Mouse (Mus musculus): ENCODE data around the gene Tns1. TPM values are rescaled to one million over a fixed set of nuclear protein-coding genes. Genes with fewer than 3 reads are reported as not detected.
A peak's percentile ranks its signal among the peaks of the same experiment; 100 is the strongest.

The Tns1 gene
- polyA plus RNA-seq, 1 experiment: 111 TPM

GRCm38 (mm10) chr1:74034211-74034610, 90.0 kb downstream of the Tns1 start:
- H3K27me3 ChIP-seq (ENCODE audit: control insufficient read depth, insufficient read depth, insufficient read length): no peaks in the 10 kb centered on the region
- peak overlapping the region; percentile 86 for H3K4me2 ChIP-seq (ENCODE audit: low read depth)
- TF ChIP-seq MYOD1 (IDR thresholded peaks at IDR 0.05; ENCODE audit: control insufficient read depth in 1 of 3, insufficient read length in 2 of 3, low read depth in 2 of 3): no peak
- no peak for TF ChIP-seq REST (IDR thresholded peaks at IDR 0.05; ENCODE audit: insufficient read depth, insufficient read length)
- no peak for TF ChIP-seq MYOG (IDR thresholded peaks at IDR 0.05; ENCODE audit: control insufficient read depth in 1 of 3, insufficient read depth in 1 of 3, insufficient read length in 2 of 3, low read depth in 2 of 3)
- no peak for TF ChIP-seq TCF12 (IDR thresholded peaks at IDR 0.05; ENCODE audit: insufficient read depth, poor library complexity, severe bottlenecking)
- no peak for TF ChIP-seq USF1 (IDR thresholded peaks at IDR 0.05; ENCODE audit: low read depth)
- TF ChIP-seq POLR2AphosphoS2 (IDR thresholded peaks at IDR 0.05; ENCODE audit: insufficient read length, low read depth): no peak
- no peak for TF ChIP-seq POLR2A (IDR thresholded peaks at IDR 0.05; ENCODE audit: insufficient read length, low read depth)
- TF ChIP-seq CEBPB (IDR thresholded peaks at IDR 0.05; ENCODE audit: insufficient read depth, poor library complexity, severe bottlenecking): no peak
- TF ChIP-seq MAX (IDR thresholded peaks at IDR 0.05; ENCODE audit: low read depth): no peak
- TF ChIP-seq E2F4 (IDR thresholded peaks at IDR 0.05; ENCODE audit: insufficient read depth): no peak
- TF ChIP-seq SRF (IDR thresholded peaks at IDR 0.05; ENCODE audit: control insufficient read depth, insufficient read length, low read depth): no peak
- peaks cover 76% of the 10 kb centered on the region for H3K79me2 ChIP-seq (ENCODE audit: control insufficient read depth, insufficient read depth)
- H3K4me3 ChIP-seq: no peak overlapping the region
- no peak overlapping the region for H3ac ChIP-seq (ENCODE audit: control insufficient read depth, insufficient read length)
- no peaks in the 10 kb centered on the region for H3K36me3 ChIP-seq (ENCODE audit: control insufficient read depth, insufficient read depth)

- H3K36me3 ChIP-seq (ENCODE audit: control insufficient read depth, insufficient read depth): no peaks in the 10 kb centered on the region
- no peak overlapping the region for H3ac ChIP-seq (ENCODE audit: control insufficient read depth, insufficient read length)
- no peak for TF ChIP-seq TCF3 (IDR thresholded peaks at IDR 0.05; ENCODE audit: insufficient read length, low read depth)
- peak in 1 of 3 experiments; percentile 57 for TF ChIP-seq MYOD1 (IDR thresholded peaks at IDR 0.05; ENCODE audit: control insufficient read depth in 1 of 3, insufficient read length in 2 of 3, low read depth in 2 of 3)
- peaks cover 76% of the 10 kb centered on the region for H3K79me2 ChIP-seq (ENCODE audit: control insufficient read depth, insufficient read depth)
- no peaks in the 10 kb centered on the region for H3K27me3 ChIP-seq (ENCODE audit: control insufficient read depth, insufficient read depth, insufficient read length)
- H3K4me2 ChIP-seq (ENCODE audit: low read depth): peak overlapping the region; percentile 86
- H3K4me3 ChIP-seq: no peak overlapping the region
Observed at GRCm38 (mm10) chr1:74033407-74033806, 90.8 kb downstream of the Tns1 start.

DNA sequence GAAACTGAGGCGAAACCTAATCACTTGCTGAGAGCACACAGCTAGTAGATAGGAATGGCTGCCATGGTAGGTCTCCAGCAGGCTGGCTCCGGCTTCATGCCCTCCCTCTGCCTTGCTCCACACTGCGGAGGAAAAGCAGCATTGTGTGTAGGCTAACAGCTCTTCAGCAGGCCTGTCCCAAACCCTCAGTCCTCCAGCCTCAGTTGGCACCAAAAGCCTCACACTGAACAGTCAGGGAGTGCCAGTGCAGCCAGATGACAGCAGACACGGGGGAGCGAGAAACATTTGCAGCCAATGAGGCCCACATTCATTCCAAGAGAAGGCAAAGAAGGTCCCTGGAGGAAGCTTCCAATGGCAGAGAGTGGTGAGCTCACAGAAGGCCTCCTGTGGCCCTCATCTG, 91.3 kb downstream of the Tns1 start:
- peaks cover 72% of the 10 kb centered on the region for H3K79me2 ChIP-seq (ENCODE audit: control insufficient read depth, insufficient read depth)
- no peak overlapping the region for H3ac ChIP-seq (ENCODE audit: control insufficient read depth, insufficient read length)
- no peaks in the 10 kb centered on the region for H3K27me3 ChIP-seq (ENCODE audit: control insufficient read depth, insufficient read depth, insufficient read length)
- H3K4me2 ChIP-seq (ENCODE audit: low read depth): peak overlapping the region; percentile 86
- H3K36me3 ChIP-seq (ENCODE audit: control insufficient read depth, insufficient read depth): no peaks in the 10 kb centered on the region
- no peak for TF ChIP-seq POLR2AphosphoS2 (IDR thresholded peaks at IDR 0.05; ENCODE audit: insufficient read length, low read depth)
- TF ChIP-seq TCF12 (IDR thresholded peaks at IDR 0.05; ENCODE audit: insufficient read depth, poor library complexity, severe bottlenecking): no peak
- TF ChIP-seq REST (IDR thresholded peaks at IDR 0.05; ENCODE audit: insufficient read depth, insufficient read length): no peak
- no peak for TF ChIP-seq TCF3 (IDR thresholded peaks at IDR 0.05; ENCODE audit: insufficient read length, low read depth)
- TF ChIP-seq POLR2A (IDR thresholded peaks at IDR 0.05; ENCODE audit: insufficient read length, low read depth): no peak
- TF ChIP-seq MAX (IDR thresholded peaks at IDR 0.05; ENCODE audit: low read depth): no peak
- no peak for TF ChIP-seq MYOD1 (IDR thresholded peaks at IDR 0.05; ENCODE audit: control insufficient read depth in 1 of 3, insufficient read length in 2 of 3, low read depth in 2 of 3)
- no peak for TF ChIP-seq MYOG (IDR thresholded peaks at IDR 0.05; ENCODE audit: control insufficient read depth in 1 of 3, insufficient read depth in 1 of 3, insufficient read length in 2 of 3, low read depth in 2 of 3)
- TF ChIP-seq USF1 (IDR thresholded peaks at IDR 0.05; ENCODE audit: low read depth): no peak
- no peak for TF ChIP-seq CEBPB (IDR thresholded peaks at IDR 0.05; ENCODE audit: insufficient read depth, poor library complexity, severe bottlenecking)
- TF ChIP-seq E2F4 (IDR thresholded peaks at IDR 0.05; ENCODE audit: insufficient read depth): no peak
- TF ChIP-seq SRF (IDR thresholded peaks at IDR 0.05; ENCODE audit: control insufficient read depth, insufficient read length, low read depth): no peak
- H3K4me3 ChIP-seq: no peak overlapping the region

DNA sequence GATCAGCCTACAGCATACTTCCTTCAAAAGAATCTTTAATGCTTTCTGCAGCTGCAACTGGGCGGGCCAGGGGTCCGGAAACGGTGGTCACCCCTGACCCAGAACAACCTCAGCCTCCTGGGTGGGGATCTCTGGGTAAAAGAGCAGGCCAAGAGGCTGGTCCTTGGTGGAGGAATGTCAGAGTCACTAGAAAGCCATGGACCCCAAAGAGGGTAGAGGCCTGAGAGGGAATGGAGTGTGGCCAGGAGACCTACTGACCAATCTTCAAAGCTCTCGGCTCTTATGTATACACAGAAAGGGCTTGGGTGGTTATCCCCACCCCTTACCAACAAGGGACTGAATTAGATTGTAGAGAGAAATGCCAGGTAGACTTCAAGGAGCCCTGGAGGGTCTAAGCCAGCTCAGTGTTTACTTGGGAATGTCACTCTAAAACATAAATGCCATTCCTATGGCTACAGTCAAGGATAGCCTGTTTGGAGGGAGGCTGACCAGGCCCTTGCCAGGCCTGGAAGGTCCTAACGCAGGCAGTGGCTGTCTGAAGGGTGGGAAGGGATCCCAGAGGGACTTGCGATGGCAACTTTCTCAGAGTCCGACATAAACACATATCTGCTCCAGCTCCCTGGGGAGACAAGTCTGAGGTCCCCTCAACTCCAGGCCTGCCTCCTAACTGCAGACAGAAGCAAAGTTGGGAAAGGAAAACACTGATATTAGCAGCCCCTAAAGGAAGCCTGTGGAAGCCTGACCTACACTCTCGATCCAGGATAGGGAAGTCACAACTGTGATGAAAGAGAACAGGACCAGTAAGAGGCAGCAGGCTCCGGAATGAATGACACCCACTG, 92.3 kb downstream of the Tns1 start:
- no peak for TF ChIP-seq CEBPB (IDR thresholded peaks at IDR 0.05; ENCODE audit: insufficient read depth, poor library complexity, severe bottlenecking)
- TF ChIP-seq REST (IDR thresholded peaks at IDR 0.05; ENCODE audit: insufficient read depth, insufficient read length): no peak
- TF ChIP-seq MYOD1 (IDR thresholded peaks at IDR 0.05; ENCODE audit: control insufficient read depth in 1 of 3, insufficient read length in 2 of 3, low read depth in 2 of 3): no peak
- TF ChIP-seq TCF12 (IDR thresholded peaks at IDR 0.05; ENCODE audit: insufficient read depth, poor library complexity, severe bottlenecking): no peak
- no peak for TF ChIP-seq POLR2A (IDR thresholded peaks at IDR 0.05; ENCODE audit: insufficient read length, low read depth)
- no peak for TF ChIP-seq TCF3 (IDR thresholded peaks at IDR 0.05; ENCODE audit: insufficient read length, low read depth)
- TF ChIP-seq E2F4 (IDR thresholded peaks at IDR 0.05; ENCODE audit: insufficient read depth): no peak
- peaks cover 66% of the 10 kb centered on the region for H3K79me2 ChIP-seq (ENCODE audit: control insufficient read depth, insufficient read depth)
- H3K36me3 ChIP-seq (ENCODE audit: control insufficient read depth, insufficient read depth): no peaks in the 10 kb centered on the region
- no peak overlapping the region for H3K4me3 ChIP-seq
- peak overlapping the region; percentile 28 for H3K4me2 ChIP-seq (ENCODE audit: low read depth)
- H3K27me3 ChIP-seq (ENCODE audit: control insufficient read depth, insufficient read depth, insufficient read length): no peaks in the 10 kb centered on the region
- no peak overlapping the region for H3ac ChIP-seq (ENCODE audit: control insufficient read depth, insufficient read length)

DNA sequence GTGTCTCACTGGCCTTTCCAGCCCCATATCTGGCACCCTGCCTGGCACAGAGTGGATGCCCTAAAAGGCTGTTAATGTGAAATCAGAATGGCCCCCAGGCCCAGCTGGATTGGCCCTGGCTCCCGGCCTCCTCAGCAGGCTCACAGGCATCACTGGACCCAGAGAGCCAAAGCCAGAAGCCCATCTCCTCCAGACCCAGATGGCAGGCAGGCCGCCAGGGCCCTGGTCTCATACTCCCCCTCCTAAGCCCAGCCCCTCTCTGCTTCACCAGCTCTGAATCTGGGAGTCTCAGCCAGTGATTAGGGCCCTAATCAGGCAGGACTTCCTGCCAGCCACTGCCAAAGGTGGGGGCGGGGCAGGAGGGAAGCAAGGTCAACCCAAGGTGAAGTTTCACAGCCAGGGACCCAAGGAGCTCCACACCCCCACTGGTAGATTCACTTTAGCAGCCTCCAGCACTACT, 93.3 kb downstream of the Tns1 start:
- H3K4me3 ChIP-seq: no peak overlapping the region
- H3K36me3 ChIP-seq (ENCODE audit: control insufficient read depth, insufficient read depth): no peaks in the 10 kb centered on the region
- peaks cover 72% of the 10 kb centered on the region for H3K79me2 ChIP-seq (ENCODE audit: control insufficient read depth, insufficient read depth)
- H3ac ChIP-seq (ENCODE audit: control insufficient read depth, insufficient read length): no peak overlapping the region
- H3K4me2 ChIP-seq (ENCODE audit: low read depth): peak overlapping the region; percentile 28
- no peaks in the 10 kb centered on the region for H3K27me3 ChIP-seq (ENCODE audit: control insufficient read depth, insufficient read depth, insufficient read length)
- no peak for TF ChIP-seq MYOD1 (IDR thresholded peaks at IDR 0.05; ENCODE audit: control insufficient read depth in 1 of 3, insufficient read length in 2 of 3, low read depth in 2 of 3)
- no peak for TF ChIP-seq E2F4 (IDR thresholded peaks at IDR 0.05; ENCODE audit: insufficient read depth)
- no peak for TF ChIP-seq MAX (IDR thresholded peaks at IDR 0.05; ENCODE audit: low read depth)
- no peak for TF ChIP-seq TCF3 (IDR thresholded peaks at IDR 0.05; ENCODE audit: insufficient read length, low read depth)
- TF ChIP-seq USF1 (IDR thresholded peaks at IDR 0.05; ENCODE audit: low read depth): no peak
- TF ChIP-seq POLR2A (IDR thresholded peaks at IDR 0.05; ENCODE audit: insufficient read length, low read depth): no peak
